Mouse (Mus musculus): ENCODE results near the gene Cyp1a2. TPM values are rescaled to one million over a fixed set of nuclear protein-coding genes. Genes with fewer than 3 reads are reported as not detected.

Cyp1a2 gene
- total RNA-seq, 2 experiments from 2014 or later = not detected

DNA sequence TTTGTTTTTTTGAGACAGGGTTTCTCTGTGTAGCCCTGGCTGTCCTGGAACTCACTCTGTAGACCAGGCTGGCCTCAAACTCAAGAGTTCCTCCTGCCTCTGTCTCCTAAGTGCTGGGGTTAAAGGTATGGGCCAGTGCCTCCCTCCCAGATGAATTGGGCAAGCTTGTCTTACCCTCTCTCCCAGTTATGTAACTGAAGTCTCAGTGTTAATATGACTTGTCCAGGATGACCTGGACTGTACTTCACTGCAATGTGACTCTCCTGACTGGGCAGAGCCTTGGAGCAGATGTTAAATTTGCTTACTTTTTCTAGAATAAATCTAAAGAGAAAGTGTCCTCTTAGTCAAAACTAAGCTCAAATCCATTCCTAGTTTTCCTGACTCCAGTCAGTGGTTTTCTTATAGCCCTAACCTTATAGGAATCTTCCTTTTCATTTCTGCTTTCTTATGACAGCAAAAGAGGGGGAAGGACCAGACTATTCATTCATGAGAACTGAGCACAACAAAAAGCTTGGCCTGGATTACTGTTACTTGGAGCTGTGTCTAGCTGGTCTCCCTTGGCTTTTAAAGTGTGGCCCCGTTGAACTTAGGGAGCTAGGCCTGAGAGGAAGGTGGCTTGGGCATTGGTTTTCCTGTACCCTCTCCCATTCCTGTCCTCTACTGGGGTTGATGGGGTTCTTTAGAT is 15.1 kb upstream of the Cyp1a2 start:
- no peak for TF ChIP-seq CTCF (IDR thresholded peaks at IDR 0.05)
- DNase-seq = no peak
- Histone ChIP-seq H3K4me3 (no peak overlapping the region), H3K27ac (peak overlapping the region; percentile 20; the same call in 1 of the 2 replicates)
- intact Hi-C loops (cut with DNase I) = no loop called here

GRCm38 (mm10) chr9:57697380-57697779 is 13.9 kb upstream of the Cyp1a2 start:
- Histone ChIP-seq H3K27ac (no peak overlapping the region), H3K4me3 (no peak overlapping the region)
- DNase-seq = no peak
- intact Hi-C loops (cut with DNase I) = no loop called here
- no peak for TF ChIP-seq CTCF (IDR thresholded peaks at IDR 0.05)

DNA sequence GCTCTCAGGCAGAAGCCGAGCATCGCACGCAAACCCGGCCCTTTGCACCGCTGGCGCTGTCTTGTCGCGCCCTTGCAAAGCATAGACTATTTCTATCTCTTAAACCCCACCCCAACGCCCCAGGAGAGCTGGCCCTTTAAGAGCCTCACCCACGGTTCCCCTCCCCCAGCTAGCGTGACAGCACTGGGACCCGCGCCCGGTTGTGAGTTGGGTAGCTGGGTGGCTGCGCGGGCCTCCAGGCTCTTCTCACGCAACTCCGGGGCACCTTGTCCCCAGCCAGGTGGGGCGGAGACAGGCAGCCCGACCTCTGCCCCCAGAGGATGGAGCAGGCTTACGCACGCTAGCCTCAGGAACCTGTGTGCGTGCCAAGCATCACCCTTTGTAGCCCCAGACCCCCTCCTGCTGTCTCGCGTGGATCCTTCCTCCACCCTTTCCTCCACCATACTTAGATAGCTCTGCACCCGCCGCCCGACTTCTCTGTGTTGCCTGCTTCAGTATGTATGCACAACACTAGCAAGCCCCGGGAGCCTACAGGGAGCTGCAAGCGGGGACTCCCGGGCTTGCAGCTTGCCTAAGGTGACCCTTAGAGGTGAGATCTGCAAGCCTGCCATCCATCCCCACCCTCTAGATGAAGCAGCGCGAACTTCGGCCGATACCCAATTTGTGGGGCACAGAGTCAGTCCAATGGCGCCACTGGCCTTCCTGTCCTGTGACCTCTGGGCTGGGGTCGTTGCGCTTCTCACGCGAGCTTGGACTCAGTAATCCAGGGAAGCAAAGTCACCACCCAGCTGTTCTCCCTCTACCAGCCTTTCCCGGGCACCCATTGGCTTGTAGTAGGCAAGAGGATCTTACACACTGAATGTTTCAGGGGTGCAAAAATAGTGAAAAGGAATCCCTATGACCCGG is 13.1 kb upstream of the Cyp1a2 start:
- peak overlapping the region; percentile 74 for H3K4me3 ChIP-seq
- TF ChIP-seq CTCF (IDR thresholded peaks at IDR 0.05) = no peak
- H3K27ac ChIP-seq = peak overlapping the region; percentile 59
- peak; percentile 81 for DNase-seq
- intact Hi-C loops (cut with DNase I) = no loop called here

- no peak for DNase-seq
- peak overlapping the region; percentile 35; the same call in 1 of the 2 replicates for H3K27ac ChIP-seq
- no peak overlapping the region for H3K4me3 ChIP-seq
- intact Hi-C loops (cut with DNase I) = no loop called here
- TF ChIP-seq CTCF (IDR thresholded peaks at IDR 0.05) = no peak
Observed at GRCm38 (mm10) chr9:57694108-57694507, 10.6 kb upstream of the Cyp1a2 start.

- Histone ChIP-seq H3K4me3 (no peak overlapping the region), H3K27ac (no peak overlapping the region)
- no peak for TF ChIP-seq CTCF (IDR thresholded peaks at IDR 0.05)
- no peak for DNase-seq
- intact Hi-C loops (cut with DNase I) = no loop called here
Observed at GRCm38 (mm10) chr9:57688606-57689005, 5.1 kb upstream of the Cyp1a2 start.

DNA sequence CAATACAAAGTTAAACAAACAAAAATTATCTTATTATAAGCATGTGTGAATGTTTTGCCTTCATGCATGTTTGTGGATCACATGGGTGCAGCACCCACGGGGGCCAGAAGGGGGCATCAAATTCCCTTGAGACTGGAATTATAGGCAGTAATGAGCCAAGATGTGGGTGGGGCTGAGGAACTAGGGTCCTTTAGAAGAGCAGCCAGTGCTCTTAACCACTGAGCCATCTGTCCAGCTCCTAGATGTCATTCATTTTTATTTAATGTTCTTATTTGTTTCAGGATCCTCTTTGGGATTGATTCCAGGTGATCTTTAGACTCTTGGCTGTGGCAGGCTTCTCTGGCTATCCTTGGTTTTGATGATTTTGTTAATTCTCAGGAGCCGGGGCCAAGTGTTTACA is 4.7 kb upstream of the Cyp1a2 start:
- intact Hi-C loops (cut with DNase I) = no loop called here
- peak; percentile 48 for TF ChIP-seq CTCF (IDR thresholded peaks at IDR 0.05)
- Histone ChIP-seq H3K4me3 (no peak overlapping the region), H3K27ac (no peak overlapping the region)
- no peak for DNase-seq

GRCm38 (mm10) chr9:57687751-57688150 is 4.2 kb upstream of the Cyp1a2 start, which contains the start of gene Cyp1a1:
Cyp1a1 (plus strand) TSS chr9:57687928.
- no peak within 1 kb of the TSS for H3K4me3 ChIP-seq
- intact Hi-C loops (cut with DNase I) = no loop called here
- H3K27ac ChIP-seq = no peak within 1 kb of the TSS
- DNase-seq = no peak
- TF ChIP-seq CTCF (IDR thresholded peaks at IDR 0.05) = no peak

DNA sequence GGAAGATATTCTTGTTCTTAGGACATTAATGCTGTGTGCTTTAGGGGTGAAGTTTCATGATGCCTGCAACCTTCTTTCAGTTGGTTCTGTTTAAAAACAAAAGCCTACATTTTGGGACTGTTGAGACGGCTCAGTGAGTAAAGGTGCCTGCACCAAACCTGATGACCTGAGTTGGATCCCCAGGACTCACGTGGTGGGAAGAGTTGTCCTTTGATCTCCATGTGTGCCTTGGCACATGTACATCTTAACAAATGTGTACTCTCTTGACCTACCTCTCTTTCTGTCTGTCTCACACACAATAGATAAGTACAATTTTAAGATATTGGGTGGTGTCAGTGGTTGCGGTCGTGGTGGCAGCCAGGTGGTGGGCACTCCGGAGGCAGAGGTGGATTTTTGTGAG is 2.5 kb upstream of the Cyp1a2 start:
- intact Hi-C loops (cut with DNase I) = no loop called here
- no peak overlapping the region for H3K4me3 ChIP-seq
- TF ChIP-seq CTCF (IDR thresholded peaks at IDR 0.05) = no peak
- no peak overlapping the region for H3K27ac ChIP-seq
- no peak for DNase-seq

DNA sequence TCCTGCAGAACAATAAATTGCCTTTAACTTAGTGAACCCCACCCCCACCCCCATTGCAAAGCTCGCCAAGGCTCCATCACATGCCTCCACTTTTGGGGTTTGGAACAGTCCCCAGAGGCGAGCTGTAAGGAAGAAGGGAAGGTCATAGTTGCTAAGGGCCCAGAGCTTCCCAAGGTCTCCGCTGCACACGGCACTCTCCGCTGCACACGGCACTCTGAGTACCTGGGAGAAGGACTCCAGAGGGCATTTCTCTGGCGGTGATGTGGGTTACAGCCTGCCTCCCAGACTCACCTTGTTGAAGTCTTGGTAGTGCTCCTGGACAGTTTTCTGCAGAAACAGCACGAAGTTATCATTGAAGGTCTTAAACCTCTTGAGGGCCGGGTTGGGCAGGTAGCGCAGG is 2.1 kb downstream of the Cyp1a2 start:
- intact Hi-C loops (cut with DNase I) = no loop called here
- H3K27ac ChIP-seq = no peak overlapping the region
- H3K4me3 ChIP-seq = no peak overlapping the region
- TF ChIP-seq CTCF (IDR thresholded peaks at IDR 0.05) = no peak
- DNase-seq = no peak

GRCm38 (mm10) chr9:57671500-57671899 is 12.0 kb downstream of the Cyp1a2 start:
- Histone ChIP-seq H3K27ac (no peak overlapping the region), H3K4me3 (no peak overlapping the region)
- TF ChIP-seq CTCF (IDR thresholded peaks at IDR 0.05) = no peak
- intact Hi-C loops (cut with DNase I) = no loop called here
- DNase-seq = no peak

- DNase-seq = no peak
- TF ChIP-seq CTCF (IDR thresholded peaks at IDR 0.05) = no peak
- H3K27ac ChIP-seq = no peak overlapping the region
- no peak overlapping the region for H3K4me3 ChIP-seq
- intact Hi-C loops (cut with DNase I) = no loop called here
Observed at GRCm38 (mm10) chr9:57671037-57671436, 12.5 kb downstream of the Cyp1a2 start.

- intact Hi-C loops (cut with DNase I) = no loop called here
- DNase-seq = no peak
- H3K27ac ChIP-seq = no peak overlapping the region
- no peak overlapping the region for H3K4me3 ChIP-seq
- TF ChIP-seq CTCF (IDR thresholded peaks at IDR 0.05) = no peak
Observed at GRCm38 (mm10) chr9:57669566-57669965, 13.9 kb downstream of the Cyp1a2 start.

GRCm38 (mm10) chr9:57668277-57668676 is 15.2 kb downstream of the Cyp1a2 start:
- Histone ChIP-seq H3K27ac (peak overlapping the region; percentile 50), H3K4me3 (no peak overlapping the region)
- intact Hi-C loops (cut with DNase I) = no loop called here
- no peak for DNase-seq
- no peak for TF ChIP-seq CTCF (IDR thresholded peaks at IDR 0.05)
